Mouse (Mus musculus): ENCODE measurements around the gene Chd1l. TPM values are rescaled to one million over a fixed set of nuclear protein-coding genes. Genes with fewer than 3 reads are reported as not detected.

Chd1l gene
- 2.5 and 6.1 TPM in 2 replicates for polyA plus RNA-seq (2012; ENCODE audit: low replicate concordance)

DNA sequence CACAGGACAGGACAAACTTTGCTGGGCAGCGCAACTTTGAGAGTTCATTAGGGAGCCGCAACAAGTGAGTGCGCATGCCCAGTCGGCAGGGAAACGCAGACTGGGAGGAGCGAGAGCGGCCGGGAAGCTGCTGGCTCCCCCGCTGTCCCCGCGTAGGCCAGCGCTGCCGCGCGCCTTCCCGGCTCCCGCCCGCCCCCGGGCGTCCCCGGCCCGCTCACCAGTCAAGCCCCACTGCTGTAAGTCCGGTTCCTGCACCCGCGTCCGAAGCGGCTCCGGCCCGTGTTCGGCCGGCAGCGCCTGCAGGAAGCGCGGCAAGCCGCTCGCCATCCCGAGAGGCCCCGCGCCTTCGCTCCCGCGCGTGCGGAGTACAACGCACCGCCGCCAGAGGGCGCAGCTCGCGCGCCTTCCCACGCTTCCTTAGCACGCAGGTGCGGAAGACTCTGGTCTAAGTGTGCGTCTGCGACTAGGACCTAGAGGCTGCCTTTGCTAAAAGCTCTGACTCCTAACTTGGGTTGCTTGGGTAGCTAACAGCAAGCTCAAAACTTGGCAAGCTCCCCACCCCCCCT, at the start of gene Chd1l:
Gene Chd1l (minus strand): TSS at position 359 of the 566 bp plus-strand sequence.

GRCm38 (mm10) chr3:97657655-97658411, 47.8 kb upstream of the Chd1l start, which contains the start of gene Prkab2:
Prkab2 (plus strand) TSS chr3:97658193.

GRCm38 (mm10) chr3:97628391-97629001, 18.5 kb upstream of the Chd1l start, which contains the start of gene Fmo5:
Fmo5 (plus strand) TSS chr3:97628804.

Other genes starting within 250 kb of the Chd1l start
- gene Olfr1402, start 188.2 kb downstream of the Chd1l start, polyA plus RNA-seq (2012; ENCODE audit: low replicate concordance), result not detected in 2 replicates
- 0.40 and 2.1 TPM in 2 replicates for gene Fmo5, start 18.6 kb upstream of the Chd1l start, polyA plus RNA-seq (2012; ENCODE audit: low replicate concordance)
- gene Prkab2, start 48.0 kb upstream of the Chd1l start, polyA plus RNA-seq (2012; ENCODE audit: low replicate concordance), result 2.7 and 4.5 TPM in 2 replicates
- not detected in 2 replicates for gene Gm17651, start 64.5 kb upstream of the Chd1l start, polyA plus RNA-seq (2012; ENCODE audit: low replicate concordance)